Mouse (Mus musculus) MEL (cell line): ENCODE results near the gene Btd. TPM values are rescaled to one million over a fixed set of nuclear protein-coding genes. Genes with fewer than 3 reads are reported as not detected.

Source experiments
- DNase-seq: peaks from one replicate; pipeline ENCODE4 v3.0.0; 2011; ENCODE audit warnings: low read depth, low spot score
- H3K27ac ChIP-seq: 2 replicates; pipeline ENCODE4 v1.5.1; 2012; ENCODE audit warnings: low read depth, mild to moderate bottlenecking, control low read depth, low read length, moderate library complexity; ENCODE audit not compliant: control insufficient read depth
- H3K27me3 ChIP-seq, 2 experiments: fragments of 150-350 bp in 1 of 2; sonication (generic) in 1 of 2; 2 replicates each; pipeline ENCODE4 v1.6.1; 2012; ENCODE audit warnings: low read length in 2 of 2, mild to moderate bottlenecking in 2 of 2, improper control_type of control experiment in 1 of 2, moderate library complexity in 1 of 2; ENCODE audit not compliant: insufficient read depth in 2 of 2, control insufficient read depth in 1 of 2
- H3K36me3 ChIP-seq, 2 experiments: 2 replicates each; pipeline ENCODE4 v1.6.1; 2012 to 2014; ENCODE audit warnings: low read length in 2 of 2, improper control_type of control experiment in 1 of 2, inconsistent platforms in 1 of 2, mild to moderate bottlenecking in 1 of 2; ENCODE audit not compliant: insufficient read depth in 2 of 2, control insufficient read depth in 1 of 2
- H3K4me1 ChIP-seq, 2 experiments: fragments of 150-350 bp in 1 of 2; sonication (generic) in 1 of 2; 2 replicates each; pipeline ENCODE4 v1.6.1; 2012; ENCODE audit warnings: low read length in 2 of 2, improper control_type of control experiment in 1 of 2, mild to moderate bottlenecking in 1 of 2; ENCODE audit not compliant: insufficient read depth in 2 of 2, control insufficient read depth in 1 of 2
- H3K4me3 ChIP-seq, 2 experiments: fragments of 150-350 bp in 1 of 2; sonication (generic) in 1 of 2; 2 replicates each; pipeline ENCODE4 v1.5.1; 2012; ENCODE audit warnings: low read depth in 2 of 2, low read length in 2 of 2, mild to moderate bottlenecking in 2 of 2, moderate library complexity in 2 of 2, control low read depth in 1 of 2, improper control_type of control experiment in 1 of 2; ENCODE audit not compliant: control insufficient read depth in 1 of 2, insufficient read depth in 1 of 2
- H3K79me2 ChIP-seq: 2 replicates; pipeline ENCODE4 v1.6.1; 2012; ENCODE audit warnings: mild to moderate bottlenecking, low read length, moderate library complexity; ENCODE audit not compliant: control insufficient read depth, poor library complexity, insufficient read depth
- H3K9ac ChIP-seq: 2 replicates; pipeline ENCODE4 v1.6.1; 2012; ENCODE audit warnings: low read depth, mild to moderate bottlenecking, control low read depth, low read length, moderate library complexity; ENCODE audit not compliant: control insufficient read depth, poor library complexity, severe bottlenecking
- H3K9me3 ChIP-seq: fragments of 150-350 bp; sonication (generic); replicated peaks from 2 replicates; pipeline ENCODE4 v1.6.1; 2012; ENCODE audit warnings: mild to moderate bottlenecking, low read length, improper control_type of control experiment, moderate library complexity; ENCODE audit not compliant: insufficient read depth
- BHLHE40 ChIP-seq: IDR thresholded peaks from 2 replicates; pipeline ENCODE4 v1.6.1; 2012; ENCODE audit warnings: low read depth, mild to moderate bottlenecking, inconsistent platforms, low read length, improper control_type of control experiment, borderline replicate concordance
- CHD1 ChIP-seq: IDR thresholded peaks from 2 replicates; pipeline ENCODE4 v1.6.1; 2012; ENCODE audit warnings: low read depth, mild to moderate bottlenecking, inconsistent platforms, low read length, improper control_type of control experiment
- CHD2 ChIP-seq: IDR thresholded peaks from 2 replicates; pipeline ENCODE4 v1.6.1; 2011; ENCODE audit warnings: low read length, improper control_type of control experiment
- CTCF ChIP-seq, 3 experiments: IDR thresholded peaks in 2 of 3; conservative IDR thresholded peaks in 1 of 3; 2 replicates each; pipeline ENCODE4 v1.5.1; 2011 to 2012; ENCODE audit warnings: low read length in 3 of 3, low read depth in 2 of 3, mild to moderate bottlenecking in 2 of 3, improper control_type of control experiment in 1 of 3, inconsistent platforms in 1 of 3, mixed read lengths in 1 of 3, moderate library complexity in 1 of 3; ENCODE audit not compliant: control insufficient read depth in 1 of 3, insufficient read depth in 1 of 3, poor library complexity in 1 of 3, severe bottlenecking in 1 of 3
- ELF1 ChIP-seq: IDR thresholded peaks from 2 replicates; pipeline ENCODE4 v1.6.1; 2014; ENCODE audit warnings: low read depth, mild to moderate bottlenecking, inconsistent platforms, low read length, improper control_type of control experiment, moderate library complexity
- EP300 ChIP-seq, 2 experiments: IDR thresholded peaks; 2 replicates each; pipeline ENCODE4 v1.6.1; 2011; ENCODE audit warnings: improper control_type of control experiment in 2 of 2, low read length in 2 of 2, low read depth in 1 of 2, mild to moderate bottlenecking in 1 of 2
- ETS1 ChIP-seq: IDR thresholded peaks from 2 replicates; pipeline ENCODE4 v1.6.1; 2012; ENCODE audit warnings: low read depth, mild to moderate bottlenecking, inconsistent platforms, low read length, improper control_type of control experiment, moderate library complexity
- GABPA ChIP-seq: IDR thresholded peaks from 2 replicates; pipeline ENCODE4 v1.6.1; 2012; ENCODE audit warnings: low read depth, mild to moderate bottlenecking, inconsistent platforms, low read length, improper control_type of control experiment, moderate library complexity
- GATA1 ChIP-seq: IDR thresholded peaks from 2 replicates; pipeline ENCODE4 v1.6.1; 2011; ENCODE audit warnings: low read depth, low read length, improper control_type of control experiment
- JUND ChIP-seq: IDR thresholded peaks from 2 replicates; pipeline ENCODE4 v1.6.1; 2011; ENCODE audit warnings: low read depth, mild to moderate bottlenecking, improper control_type of control experiment, low read length
- KAT2A ChIP-seq: conservative IDR thresholded peaks from 2 replicates; pipeline ENCODE4 v1.6.1; 2012; ENCODE audit warnings: low read depth, low read length, improper control_type of control experiment, inconsistent platforms
- MAX ChIP-seq: IDR thresholded peaks from 2 replicates; pipeline ENCODE4 v1.6.1; 2011; ENCODE audit warnings: low read length, improper control_type of control experiment
- MAZ ChIP-seq: IDR thresholded peaks from 2 replicates; pipeline ENCODE4 v1.6.1; 2012; ENCODE audit warnings: low read depth, mild to moderate bottlenecking, inconsistent platforms, low read length, improper control_type of control experiment
- MEF2A ChIP-seq: IDR thresholded peaks from 2 replicates; pipeline ENCODE4 v1.6.1; 2014; ENCODE audit warnings: low read depth, mild to moderate bottlenecking, inconsistent platforms, low read length, improper control_type of control experiment; ENCODE audit not compliant: poor library complexity, insufficient replicate concordance, severe bottlenecking; ENCODE audit errors: extremely low read depth
- MYC ChIP-seq: IDR thresholded peaks from 2 replicates; pipeline ENCODE4 v1.6.1; 2011; ENCODE audit warnings: low read depth, mild to moderate bottlenecking, low read length, improper control_type of control experiment, moderate library complexity
- NELFE ChIP-seq: IDR thresholded peaks from 2 replicates; pipeline ENCODE4 v1.6.1; 2011; ENCODE audit warnings: low read depth, low read length, improper control_type of control experiment
- NRF1 ChIP-seq: IDR thresholded peaks from 2 replicates; pipeline ENCODE4 v1.6.1; 2014; ENCODE audit warnings: low read depth, mild to moderate bottlenecking, inconsistent platforms, low read length, improper control_type of control experiment, moderate library complexity; ENCODE audit not compliant: poor library complexity, insufficient read depth, severe bottlenecking
- POLR2AphosphoS2 ChIP-seq: IDR thresholded peaks from 2 replicates; pipeline ENCODE4 v1.6.1; 2011; ENCODE audit warnings: low read length, improper control_type of control experiment
- RAD21 ChIP-seq: IDR thresholded peaks from 2 replicates; pipeline ENCODE4 v1.6.1; 2011; ENCODE audit warnings: mild to moderate bottlenecking, low read depth, low read length, improper control_type of control experiment
- SIN3A ChIP-seq: IDR thresholded peaks from 2 replicates; pipeline ENCODE4 v1.6.1; 2012; ENCODE audit warnings: low read length, improper control_type of control experiment, inconsistent platforms
- SMC3 ChIP-seq: IDR thresholded peaks from 2 replicates; pipeline ENCODE4 v1.6.1; 2011; ENCODE audit warnings: low read depth, low read length, improper control_type of control experiment
- TCF12 ChIP-seq: IDR thresholded peaks from 2 replicates; pipeline ENCODE4 v1.6.1; 2014; ENCODE audit warnings: low read depth, mild to moderate bottlenecking, inconsistent platforms, low read length, improper control_type of control experiment, moderate library complexity
- UBTF ChIP-seq: IDR thresholded peaks from 2 replicates; pipeline ENCODE4 v1.6.1; 2012; ENCODE audit warnings: low read depth, mild to moderate bottlenecking, inconsistent platforms, low read length, improper control_type of control experiment, moderate library complexity, borderline replicate concordance; ENCODE audit not compliant: insufficient read depth
- USF1 ChIP-seq: IDR thresholded peaks from 2 replicates; pipeline ENCODE4 v1.6.1; 2014; ENCODE audit warnings: low read depth, mild to moderate bottlenecking, inconsistent platforms, low read length, improper control_type of control experiment, moderate library complexity
- ZC3H11A ChIP-seq: IDR thresholded peaks from 2 replicates; pipeline ENCODE4 v1.6.1; 2012; ENCODE audit warnings: low read depth, mild to moderate bottlenecking, inconsistent platforms, low read length, improper control_type of control experiment
- ZKSCAN1 ChIP-seq: IDR thresholded peaks from 2 replicates; pipeline ENCODE4 v1.6.1; 2012; ENCODE audit warnings: low read depth, mild to moderate bottlenecking, inconsistent platforms, low read length, improper control_type of control experiment, moderate library complexity
- ZMIZ1 ChIP-seq: IDR thresholded peaks from 2 replicates; pipeline ENCODE4 v1.6.1; 2012; ENCODE audit warnings: low read depth, mild to moderate bottlenecking, inconsistent platforms, low read length, improper control_type of control experiment, moderate library complexity
- ZNF384 ChIP-seq: IDR thresholded peaks from 2 replicates; pipeline ENCODE4 v1.6.1; 2012; ENCODE audit warnings: low read depth, mild to moderate bottlenecking, inconsistent platforms, low read length, improper control_type of control experiment
- polyA plus RNA-seq, 2 experiments: library from polyadenylated mRNA; stranded (reverse) in 1 of 2; unstranded in 1 of 2; fragments of >175 nt in 1 of 2; fragments of >200 nt in 1 of 2; gene quantifications; 2 replicates each; pipeline versions ENCODE4 v1.2.1 to v1.2.4; 2012; ENCODE audit warnings: low replicate concordance in 2 of 2, low read depth in 1 of 2; ENCODE audit not compliant: insufficient read length in 2 of 2, insufficient read depth in 1 of 2, missing spikeins in 1 of 2
- total RNA-seq: library from RNA; depleted of rRNA; stranded (reverse); fragments of 300-350 nt; gene quantifications from 2 replicates; pipeline ENCODE4 v1.2.3, GENCODE M21; 2012

The Btd gene
- total and polyA plus RNA-seq, 3 experiments: 7.2 to 12.9 TPM; not detected in 1

- Histone ChIP-seq H3K27ac (peak overlapping the region; percentile 36), H3K36me3 (peaks cover 0 to 34% of the 10 kb centered on the region in 2 experiments; a peak in 2 of 4 replicates), H3K79me2 (peaks cover 7% of the 10 kb centered on the region), H3K9ac (peak overlapping the region; percentile 9; the same call in 1 of the 2 replicates), H3K27me3 (no peaks in the 10 kb centered on the region), H3K4me3 (no peak overlapping the region), H3K4me1 (peaks cover 13 to 37% of the 10 kb centered on the region in 2 experiments), H3K9me3 (no peaks in the 10 kb centered on the region)
- no peak for TF ChIP-seq BHLHE40
- TF ChIP-seq ELF1: no peak
- DNase-seq: no peak
These were observed 15.6 kb downstream of the Btd start for GRCm38 (mm10) chr14:31656386-31656785.

GRCm38 (mm10) chr14:31656857-31657645, 16.2 kb downstream of the Btd start:
- H3K4me1 ChIP-seq: peaks cover 13 to 34% of the 10 kb centered on the region in 2 experiments
- DNase-seq: peak; percentile 89

More at GRCm38 (mm10) chr14:31656857-31657645, 16.2 kb downstream of the Btd start:
- Histone ChIP-seq H3K27me3 (no peaks in the 10 kb centered on the region), H3K27ac (peak overlapping the region; percentile 72), H3K9ac (peak overlapping the region; percentile 53), H3K79me2 (peaks cover 7% of the 10 kb centered on the region), H3K4me3 (peak overlapping the region; percentile 24 to 29; a peak in 2 of 4 replicates), H3K9me3 (no peaks in the 10 kb centered on the region), H3K36me3 (peaks cover 0 to 33% of the 10 kb centered on the region in 2 experiments; a peak in 2 of 4 replicates)
- TF ChIP-seq UBTF (no peak), USF1 (no peak), CHD1 (no peak), MAX (peak; percentile 33; the same call in 1 of the 2 replicates), TCF12 (0 out of 2 replicates have a peak, but pooled peaks have one; percentile 20), MEF2A (no peak), ZMIZ1 (no peak), MYC (no peak), ZC3H11A (peak; percentile 95), GABPA (no peak), ZNF384 (0 out of 2 replicates have a peak, but pooled peaks have one; percentile 25), ZKSCAN1 (no peak), JUND (peak; percentile 92), GATA1 (no peak), NRF1 (no peak), CHD2 (no peak), SMC3 (peak; percentile 95), ETS1 (0 out of 2 replicates have a peak, but pooled peaks have one; percentile 30), SIN3A (peak; percentile 68), KAT2A (no peak), CTCF (IDR thresholded peaks at IDR 0.05 in 2 of 3, conservative IDR thresholded peaks at IDR 0.05 in 1 of 3; ENCODE audit: control insufficient read depth in 1 of 3, insufficient read depth in 1 of 3, low read depth in 2 of 3, low read length in 3 of 3, poor library complexity in 1 of 3, severe bottlenecking in 1 of 3) (peak; percentile 78 to 94 (median 87)), MAZ (peak; percentile 70; the same call in 1 of the 2 replicates), NELFE (no peak), POLR2AphosphoS2 (no peak), EP300 (IDR thresholded peaks at IDR 0.05; ENCODE audit: low read depth in 1 of 2, low read length in 2 of 2) (peak in 1 of 2 experiments; percentile 16; a peak in 1 of 4 replicates), RAD21 (peak; percentile 97)
